Mouse (Mus musculus) spleen, adult 12 weeks (tissue): ENCODE measurements around the gene Iqcf1.

Experiments used
- DNase-seq: peaks from one replicate; pipeline ENCODE4 v3.0.0; 2022; ENCODE audit warnings: low spot score

Gene Iqcf1

DNA sequence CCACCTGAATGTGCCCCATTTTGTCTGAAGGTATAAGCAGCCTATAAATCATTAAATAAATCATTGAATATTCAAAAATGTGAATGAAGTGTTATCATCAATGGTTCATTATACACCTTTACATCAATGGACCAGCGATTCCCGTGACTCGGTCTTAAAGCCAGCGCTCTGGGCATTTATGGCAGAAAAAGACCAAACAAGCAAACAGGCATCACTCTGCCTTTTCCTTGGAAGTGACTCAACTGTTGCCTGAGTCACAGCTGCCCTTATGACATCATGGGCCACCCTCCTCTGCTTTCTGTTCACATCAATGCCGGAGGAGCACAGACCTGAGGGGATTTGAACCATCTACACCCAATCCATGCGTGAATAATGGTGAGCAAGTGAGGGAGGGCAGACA is at the start of gene Iqcf1:
Iqcf1 (plus strand) TSS at position 301 of the 400 bp plus-strand sequence.
- no peak for DNase-seq

GRCm38 (mm10) chr9:106450661-106451060 is 49.1 kb upstream of the Iqcf1 start:
- no peak for DNase-seq

DNA sequence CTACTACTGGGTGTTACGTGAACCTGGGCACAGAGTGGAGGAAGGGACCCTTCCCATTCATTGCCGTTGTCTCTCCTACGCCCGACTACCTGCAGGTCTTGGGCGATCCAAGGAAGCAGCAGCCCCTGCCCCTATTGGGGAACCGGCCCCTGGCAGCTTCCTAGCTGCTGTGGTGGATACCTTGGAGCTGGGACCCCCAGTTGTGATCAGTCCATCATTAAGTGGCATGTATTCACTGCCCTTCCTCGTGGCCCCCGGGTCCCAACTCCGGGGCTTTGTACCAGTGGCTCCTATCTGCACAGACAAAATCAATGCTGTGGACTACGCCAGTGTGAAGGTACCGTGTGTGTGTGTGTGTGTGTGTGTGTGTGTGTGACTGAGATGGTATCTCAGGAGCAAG is 48.5 kb upstream of the Iqcf1 start:
- no peak for DNase-seq

DNA sequence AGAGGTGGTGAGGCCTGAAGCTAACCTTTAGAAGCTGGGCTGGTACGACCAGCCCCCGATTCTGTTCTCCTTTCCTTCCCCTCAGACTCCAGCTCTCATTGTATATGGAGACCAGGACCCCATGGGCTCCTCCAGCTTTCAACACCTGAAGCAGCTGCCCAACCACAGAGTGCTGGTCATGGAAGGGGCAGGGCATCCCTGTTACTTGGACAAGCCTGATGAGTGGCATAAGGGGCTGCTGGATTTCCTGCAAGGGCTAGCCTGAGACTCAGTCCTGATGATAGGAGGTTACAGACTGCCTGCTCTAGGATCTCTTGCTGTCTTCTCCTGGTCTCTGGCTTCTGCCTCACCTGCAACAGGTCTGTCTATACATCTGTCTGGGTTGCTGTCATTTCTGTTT is 47.9 kb upstream of the Iqcf1 start:
- DNase-seq: no peak

GRCm38 (mm10) chr9:106452351-106452750 is 47.4 kb upstream of the Iqcf1 start:
- DNase-seq: no peak

DNA sequence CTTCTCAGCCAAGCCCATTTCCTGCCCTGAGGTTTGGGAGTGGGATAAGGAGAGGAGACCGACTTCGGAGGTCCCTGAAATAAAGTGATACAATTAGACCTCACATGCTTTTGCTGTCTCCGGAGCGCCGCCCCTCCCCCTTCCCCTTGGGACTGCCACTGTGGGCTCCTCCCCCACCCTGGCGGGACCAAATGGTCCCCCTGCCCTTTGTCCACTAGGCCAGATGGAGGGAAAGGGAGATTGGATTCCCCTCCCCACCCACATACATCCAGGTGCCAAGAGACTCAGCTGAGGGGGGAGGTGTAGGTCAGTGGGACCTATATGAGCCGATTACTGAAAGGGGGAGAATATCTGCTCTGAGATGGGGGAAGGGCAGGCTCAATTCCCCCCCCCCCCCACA is 46.9 kb upstream of the Iqcf1 start:
- DNase-seq: no peak

DNA sequence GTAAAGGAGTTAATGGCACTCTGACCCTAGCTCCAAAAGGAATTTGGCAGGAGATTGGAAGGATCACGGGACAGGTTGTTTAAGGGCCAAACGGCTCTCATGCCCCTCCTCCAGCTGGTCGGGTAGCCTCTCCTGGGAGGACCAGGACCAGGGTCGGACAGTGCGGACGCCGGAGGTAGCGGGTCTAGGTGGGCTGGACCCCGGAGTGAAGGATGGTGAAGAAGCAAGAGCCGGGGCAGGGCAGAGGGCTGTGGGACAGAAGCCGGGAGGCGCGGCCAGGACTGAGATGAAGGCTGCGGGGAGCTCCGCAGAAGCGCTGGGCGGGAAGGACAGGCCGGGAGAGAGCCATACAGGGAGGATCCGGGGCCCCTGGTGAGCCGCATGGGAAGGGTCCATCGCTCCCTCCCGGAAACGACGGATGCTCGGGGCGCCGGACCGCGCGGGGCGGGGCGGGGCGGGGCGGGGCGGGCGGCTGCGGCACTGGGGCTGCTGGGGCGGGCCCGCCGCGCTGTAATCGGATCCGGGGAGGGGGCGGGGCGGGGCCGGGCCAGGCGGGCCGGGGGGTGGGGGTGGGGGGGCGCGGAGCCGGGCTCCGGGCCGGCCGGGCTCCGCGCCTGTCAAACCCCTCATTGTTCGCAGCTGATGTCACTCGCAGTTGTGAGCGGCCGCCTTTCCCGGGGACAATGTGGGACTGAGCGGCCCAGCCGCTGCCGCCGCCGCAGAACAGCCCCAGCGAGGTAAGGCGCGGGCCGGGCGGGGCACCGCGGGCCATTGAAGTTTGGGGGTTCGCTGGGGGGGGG is 46.3 kb upstream of the Iqcf1 start, which contains the start of gene Pcbp4:
Pcbp4 (plus strand) TSS at position 21 of the 800 bp plus-strand sequence.
- no peak for DNase-seq

DNA sequence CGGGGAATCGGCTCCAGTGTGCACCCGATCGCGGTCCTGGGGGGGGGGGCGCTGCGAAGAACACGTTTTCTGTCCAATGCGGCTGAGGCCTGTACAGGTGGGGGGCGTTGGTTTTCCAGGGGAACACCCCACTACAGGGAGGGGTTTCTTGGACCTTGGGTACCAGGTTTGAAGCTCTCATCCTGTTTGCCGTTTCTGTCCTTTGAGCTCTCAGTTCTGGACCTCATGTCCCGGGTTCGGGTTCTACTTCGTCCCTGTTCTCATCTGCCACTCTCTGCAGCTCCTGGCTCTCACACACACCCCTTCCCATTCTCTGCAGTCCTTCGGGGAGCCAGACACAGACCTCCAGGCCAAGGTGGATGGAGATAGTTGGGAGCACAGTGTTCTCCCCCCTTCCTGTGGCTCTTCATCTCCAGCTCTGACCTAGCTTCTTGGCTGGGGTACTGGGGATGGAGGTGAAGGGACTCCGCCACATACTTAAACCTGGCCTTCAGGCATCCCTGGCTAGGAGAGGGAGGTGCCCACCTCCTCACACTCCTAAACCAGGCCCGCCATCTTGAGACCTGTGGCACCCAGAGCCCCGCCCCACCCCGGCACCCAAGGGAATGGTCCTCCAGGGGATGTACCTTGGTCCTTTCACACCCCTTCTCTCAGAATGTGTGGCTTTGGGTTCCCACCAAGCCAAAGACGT is 45.6 kb upstream of the Iqcf1 start:
- DNase-seq: no peak

GRCm38 (mm10) chr9:106454888-106455681 is 44.7 kb upstream of the Iqcf1 start:
- DNase-seq: no peak

DNA sequence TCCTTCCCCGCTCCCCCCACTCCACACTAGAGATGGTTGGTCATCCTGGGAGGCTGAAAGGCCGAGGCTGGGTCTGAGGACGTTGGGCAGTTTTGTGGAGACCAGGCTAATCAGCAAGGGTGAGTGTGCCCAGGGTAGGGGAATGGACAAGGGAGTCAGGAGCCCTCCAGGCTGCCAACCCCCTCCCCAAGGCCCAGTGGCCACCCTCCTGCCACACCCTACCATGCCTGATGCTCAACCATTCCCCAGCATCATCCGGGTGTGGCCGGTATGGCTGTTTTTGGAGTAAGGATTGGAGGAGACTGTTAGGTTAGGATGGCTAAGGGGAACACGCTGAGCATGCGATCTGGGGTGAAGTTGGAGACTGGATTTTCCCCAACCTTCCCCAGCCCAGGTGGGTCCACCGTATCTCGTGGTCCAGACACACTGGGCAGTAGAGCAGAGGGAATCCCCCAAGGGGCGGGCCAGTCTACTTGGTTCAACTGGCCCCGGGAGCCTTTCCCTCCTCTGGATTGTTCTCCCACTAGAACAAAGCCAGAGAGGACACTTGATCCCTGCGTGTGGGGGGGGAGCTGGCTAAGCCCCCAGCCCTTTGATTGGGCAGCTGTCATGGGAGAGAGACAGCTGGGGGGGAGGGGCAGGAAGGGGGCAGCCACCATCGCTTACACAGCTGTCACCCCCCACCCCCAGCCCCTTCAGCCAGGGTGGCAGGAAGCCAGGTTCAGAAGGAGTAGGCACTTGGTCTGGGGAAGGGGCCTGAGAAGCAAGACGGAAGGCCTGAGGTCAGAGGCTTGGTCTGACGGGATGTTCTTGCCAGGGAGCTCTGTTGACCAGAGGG is 43.2 kb upstream of the Iqcf1 start:
- no peak for DNase-seq

DNA sequence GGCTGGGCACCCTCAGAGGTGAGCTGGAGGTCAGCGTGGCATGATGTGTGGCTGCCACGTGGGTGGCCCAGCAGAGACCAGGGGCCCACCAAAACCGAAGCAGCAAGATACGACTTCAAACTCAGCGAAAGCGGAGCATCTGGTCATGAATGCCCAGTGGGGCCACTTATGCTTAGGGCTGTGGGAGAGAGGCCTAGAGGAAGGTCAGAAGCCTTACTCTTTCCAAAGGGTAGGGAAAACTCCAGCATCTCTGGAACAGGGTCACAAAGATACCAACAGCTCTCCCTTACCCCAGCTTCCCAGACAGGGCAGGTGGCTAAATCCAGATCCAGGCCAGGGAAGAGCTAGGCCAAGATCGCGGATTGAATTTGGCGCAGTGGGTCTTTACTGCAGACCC is 42.6 kb upstream of the Iqcf1 start:
- DNase-seq: no peak

GRCm38 (mm10) chr9:106457920-106458319 is 41.8 kb upstream of the Iqcf1 start:
- no peak for DNase-seq

DNA sequence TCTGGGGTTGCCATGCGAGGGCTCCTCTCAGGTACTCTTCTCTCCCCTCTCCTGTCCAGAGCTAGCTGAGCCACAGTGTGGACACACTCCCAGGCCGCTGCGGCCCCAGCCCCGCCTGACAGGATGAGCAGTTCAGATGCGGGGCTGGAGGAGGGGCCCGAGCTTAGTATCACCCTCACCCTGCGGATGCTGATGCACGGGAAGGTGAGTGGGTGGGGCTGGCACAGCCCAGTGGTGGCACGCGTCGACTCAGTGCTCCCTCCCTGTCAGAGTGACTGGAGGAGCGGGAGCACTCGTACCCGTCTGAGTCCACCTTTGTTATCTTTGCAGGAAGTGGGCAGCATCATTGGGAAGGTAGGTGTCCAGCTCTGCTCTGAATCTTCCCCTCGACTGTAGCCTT is 39.8 kb upstream of the Iqcf1 start:
- DNase-seq: no peak

GRCm38 (mm10) chr9:106460401-106461025 is 39.3 kb upstream of the Iqcf1 start:
- DNase-seq: no peak

GRCm38 (mm10) chr9:106461026-106461415 is 38.7 kb upstream of the Iqcf1 start:
- no peak for DNase-seq

- no peak for DNase-seq
Measured at GRCm38 (mm10) chr9:106461641-106462429, 37.9 kb upstream of the Iqcf1 start.

GRCm38 (mm10) chr9:106462430-106462800 is 37.4 kb upstream of the Iqcf1 start:
- DNase-seq: no peak

- DNase-seq: no peak
Measured at GRCm38 (mm10) chr9:106463122-106464063, 36.4 kb upstream of the Iqcf1 start.
